Mouse (Mus musculus) cerebellum, postnatal 14 days (tissue): ENCODE measurements around the gene Ccdc62.

ENCODE experiments used
- DNase-seq, 2 experiments: peaks; one replicate each; pipeline ENCODE4 v3.0.0; 2021; ENCODE audit warnings: mixed read lengths in 2 of 2

Ccdc62 gene

DNA sequence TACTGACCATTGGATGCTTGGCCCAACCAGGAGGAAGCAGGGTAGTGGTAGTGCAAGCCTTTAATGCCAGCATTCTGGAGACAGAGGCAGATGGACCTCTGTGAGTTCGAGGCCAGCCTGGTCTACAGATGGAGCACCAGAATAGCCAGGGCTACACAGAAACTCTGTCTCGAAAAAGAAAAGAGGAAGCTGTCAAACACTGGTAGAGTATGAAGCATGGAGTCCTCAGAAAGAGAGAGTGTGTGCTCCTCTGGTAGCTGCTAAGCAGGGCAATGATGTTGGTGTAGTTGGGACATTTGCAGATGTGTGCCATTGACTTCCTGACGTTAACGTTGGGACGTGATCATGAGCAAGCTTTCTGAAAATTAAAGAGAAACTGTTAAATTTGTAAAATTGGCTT lies 8.0 kb downstream of the Ccdc62 start:
- no peak for DNase-seq

GRCm38 (mm10) chr5:123946546-123946945 lies 16.1 kb downstream of the Ccdc62 start:
- DNase-seq: no peak

DNA sequence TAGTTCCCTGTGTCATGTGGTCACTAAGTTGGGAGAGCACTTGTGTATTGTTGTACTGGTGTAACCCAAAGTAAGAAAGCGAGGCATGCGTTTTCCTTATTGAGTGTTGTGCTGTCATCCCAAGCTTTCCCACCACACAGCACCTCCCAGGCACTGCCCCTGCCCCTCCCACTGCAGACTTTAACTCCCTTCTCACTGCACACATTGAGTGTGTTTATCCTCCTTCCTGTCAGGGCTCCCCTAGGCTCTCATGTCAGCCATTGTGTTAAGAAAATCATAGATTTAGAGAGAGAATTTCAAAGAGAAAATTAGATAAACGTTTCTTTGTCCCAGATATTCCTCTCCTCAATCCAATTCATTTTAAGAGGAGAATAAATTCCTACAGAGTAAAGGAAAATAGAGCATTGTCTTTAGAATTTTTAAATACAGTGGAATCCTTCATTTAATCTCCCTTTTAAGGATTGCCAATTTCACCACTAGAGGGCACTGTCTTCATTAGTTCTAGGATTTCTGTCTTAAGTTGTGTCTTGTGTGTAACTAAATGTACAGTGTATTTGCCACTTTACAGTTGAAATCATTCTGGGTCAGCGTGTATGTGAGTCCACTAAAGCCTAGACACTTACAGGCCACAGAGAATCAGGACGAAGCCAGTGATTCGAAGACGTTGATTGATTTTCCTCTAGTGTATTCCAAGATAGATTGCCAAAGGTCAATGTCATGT lies 16.7 kb downstream of the Ccdc62 start:
- peak; percentile 46 to 77 for DNase-seq

DNA sequence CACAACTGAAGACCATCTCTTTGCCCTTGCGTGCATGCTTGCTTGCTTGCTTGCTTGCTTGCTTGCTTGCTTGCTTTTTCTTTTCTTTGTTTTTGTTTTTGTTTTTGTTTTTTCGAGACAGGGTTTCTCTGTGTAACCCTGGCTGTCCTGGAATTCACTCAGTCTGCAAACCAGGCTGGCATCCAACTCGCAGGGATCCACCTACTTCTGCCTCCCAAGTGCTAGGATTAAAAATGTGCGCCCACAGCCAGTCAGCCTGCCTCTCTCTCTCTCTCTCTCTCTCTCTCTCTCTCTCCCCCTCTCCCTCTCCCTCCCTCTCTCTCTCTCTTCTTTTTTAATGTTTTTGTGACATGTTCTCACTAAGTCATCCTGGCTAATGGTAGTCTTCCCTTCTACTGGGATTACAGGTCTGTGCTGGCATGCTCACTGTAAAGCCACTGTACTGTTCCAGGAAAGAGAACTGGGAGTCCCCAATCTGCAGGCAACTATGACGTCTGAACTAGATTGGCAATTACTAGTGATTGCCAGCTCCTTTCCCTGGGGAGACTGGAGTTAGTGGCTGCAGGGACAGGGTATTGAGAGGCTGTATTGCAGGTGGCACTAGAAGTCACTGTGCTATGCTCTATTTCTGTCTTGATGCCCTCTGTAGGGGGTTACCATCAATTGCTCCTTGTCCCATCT lies 22.0 kb downstream of the Ccdc62 start:
- no peak for DNase-seq

GRCm38 (mm10) chr5:123957213-123957612 lies 26.7 kb downstream of the Ccdc62 start:
- DNase-seq: no peak

GRCm38 (mm10) chr5:123959018-123959417 lies 28.5 kb downstream of the Ccdc62 start:
- no peak for DNase-seq

DNA sequence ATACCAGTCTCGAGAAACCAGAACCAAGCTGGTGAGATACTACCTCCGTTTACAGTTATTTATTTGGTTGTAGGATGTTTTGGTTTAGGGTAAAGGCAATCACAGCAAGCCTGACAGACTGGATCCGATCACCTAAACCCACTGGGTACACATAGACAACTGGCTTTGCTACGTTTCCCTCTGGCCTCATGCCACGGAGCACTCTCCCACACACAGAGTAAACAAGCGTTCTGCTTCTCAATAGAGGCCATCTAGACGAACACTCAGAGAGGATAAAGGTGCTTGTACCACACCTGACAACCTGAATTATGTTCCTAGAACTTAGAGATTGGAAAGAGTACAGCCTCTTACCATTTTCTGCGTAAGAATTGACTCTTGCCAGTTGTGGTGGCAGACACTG lies 29.6 kb downstream of the Ccdc62 start:
- no peak for DNase-seq

GRCm38 (mm10) chr5:123961046-123961445 lies 30.6 kb downstream of the Ccdc62 start:
- no peak for DNase-seq

DNA sequence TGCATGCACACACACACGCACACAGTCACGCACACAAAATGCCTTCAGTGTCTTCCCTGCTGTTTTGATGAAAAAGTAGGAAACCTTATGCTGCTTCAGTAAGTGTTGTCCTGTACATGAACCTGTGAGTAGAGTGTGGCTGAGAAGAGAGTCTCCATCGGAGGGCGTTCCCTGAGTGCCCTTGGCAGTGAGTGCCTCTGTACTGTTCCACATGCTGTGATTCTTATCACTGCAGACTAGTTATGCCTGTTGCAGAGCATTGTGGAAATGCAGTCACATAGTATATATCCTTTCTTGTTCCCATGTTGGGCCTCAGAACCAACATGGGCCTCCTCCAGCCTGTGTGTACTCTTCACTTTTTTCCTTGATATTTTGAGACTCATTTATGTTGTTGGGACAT lies 33.7 kb downstream of the Ccdc62 start:
- DNase-seq: no peak

DNA sequence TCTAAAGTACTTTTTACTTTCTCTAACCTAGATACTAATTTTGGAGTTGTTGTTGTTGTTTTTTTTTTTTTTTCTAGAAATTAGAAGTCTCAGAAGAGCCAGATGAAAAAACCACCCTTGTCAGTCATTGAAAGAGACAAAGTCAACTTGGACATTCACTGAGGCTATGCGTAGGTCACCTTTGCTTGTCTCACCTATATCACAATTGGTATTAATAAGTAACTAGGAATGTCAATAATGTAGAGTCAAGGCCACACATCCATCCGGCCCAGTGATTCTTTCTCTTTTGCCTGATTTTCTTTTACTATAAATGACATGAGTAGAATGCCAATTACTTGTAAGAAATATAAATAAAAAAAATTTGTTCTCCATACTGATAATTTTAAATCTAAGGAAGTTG lies 36.3 kb downstream of the Ccdc62 start:
- no peak for DNase-seq

DNA sequence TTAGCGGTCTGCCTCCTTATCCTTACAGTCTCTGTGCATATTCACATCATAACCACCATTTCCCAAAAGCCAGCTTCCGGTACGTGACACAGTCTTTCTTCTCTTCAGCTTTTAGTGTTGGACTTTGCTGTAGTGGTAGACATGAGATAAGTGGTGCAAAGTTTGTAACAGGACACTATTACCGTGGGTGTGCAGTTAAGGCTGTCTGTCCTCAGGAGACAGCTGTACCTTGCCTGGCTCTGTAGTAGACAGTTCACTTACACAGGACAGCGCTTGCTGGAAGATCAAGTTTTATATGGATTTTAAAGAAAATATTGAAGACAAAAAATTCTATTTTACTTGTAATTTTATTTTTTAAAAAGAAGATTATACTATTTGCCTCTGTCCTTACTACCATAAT lies 38.0 kb downstream of the Ccdc62 start:
- DNase-seq: no peak

GRCm38 (mm10) chr5:123969216-123969615 lies 38.7 kb downstream of the Ccdc62 start:
- no peak for DNase-seq

DNA sequence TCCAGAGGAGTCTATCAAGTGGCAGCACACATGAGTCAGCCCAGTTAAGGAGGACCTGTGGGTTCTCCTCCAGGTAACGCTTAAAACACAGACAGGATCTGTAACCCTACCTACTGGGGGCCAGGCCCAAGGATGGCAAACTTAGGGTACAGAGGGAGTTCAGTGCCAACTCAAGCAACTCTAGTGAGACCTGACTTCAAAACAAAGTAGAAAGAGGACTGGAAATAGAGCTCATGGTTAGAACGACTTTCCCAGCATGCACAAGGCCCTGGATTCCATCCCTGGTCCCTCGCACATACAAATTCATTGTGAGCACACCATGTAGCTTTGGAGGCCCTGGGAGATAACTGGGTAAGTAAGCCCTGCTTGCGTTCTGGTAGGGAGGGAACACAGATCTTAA lies 40.1 kb downstream of the Ccdc62 start:
- DNase-seq: no peak

- DNase-seq: no peak
Measured at GRCm38 (mm10) chr5:123972453-123972852, 42.0 kb downstream of the Ccdc62 start.

DNA sequence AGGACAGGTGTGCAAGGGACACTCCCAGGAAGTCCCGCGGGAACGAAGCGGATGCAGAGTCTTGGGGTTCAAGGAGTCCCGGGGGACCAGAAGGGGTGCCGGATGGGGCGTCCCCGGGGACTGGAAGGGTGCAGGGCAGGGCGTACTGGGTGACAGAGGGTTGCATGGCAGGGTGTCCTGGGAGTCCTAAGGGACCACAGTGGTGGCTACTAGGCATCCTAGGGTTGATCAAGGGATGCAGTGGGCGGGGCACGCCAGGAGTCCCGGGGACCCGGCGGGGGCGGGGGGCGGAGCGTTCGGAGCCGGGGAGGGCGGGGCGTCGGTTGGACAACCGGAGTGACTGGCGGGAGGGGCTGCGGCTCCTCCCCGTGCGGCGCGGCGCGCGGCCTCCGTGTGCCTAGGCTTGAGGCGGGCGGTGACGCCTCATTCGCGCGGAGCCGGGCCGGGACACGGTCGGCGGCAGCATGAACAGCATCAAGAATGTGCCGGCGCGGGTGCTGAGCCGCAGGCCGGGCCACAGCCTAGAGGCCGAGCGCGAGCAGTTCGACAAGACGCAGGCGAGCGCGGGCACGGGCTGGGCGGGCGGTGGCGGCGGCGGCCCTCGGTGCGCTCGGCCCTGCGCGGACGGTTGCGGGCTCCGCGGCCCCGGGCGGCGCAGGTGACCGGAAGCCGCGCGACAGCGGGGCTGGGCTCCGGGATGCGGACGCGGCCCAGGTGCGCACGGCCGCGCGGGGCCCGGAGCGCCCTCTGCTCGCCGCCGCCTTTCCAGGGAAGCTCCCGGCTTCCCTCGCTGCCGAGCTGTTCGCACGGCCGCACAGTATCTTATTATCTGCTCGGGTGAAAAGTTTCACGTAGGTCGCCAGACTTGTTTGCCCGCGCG lies 43.1 kb downstream of the Ccdc62 start, which contains the start of gene Hip1r:
Gene Hip1r, plus strand, starts transcription at position 330 of the 880 bp plus-strand sequence.
- peak; percentile 83 to 87 for DNase-seq

GRCm38 (mm10) chr5:123974179-123974485 lies 43.7 kb downstream of the Ccdc62 start:
- no peak for DNase-seq

DNA sequence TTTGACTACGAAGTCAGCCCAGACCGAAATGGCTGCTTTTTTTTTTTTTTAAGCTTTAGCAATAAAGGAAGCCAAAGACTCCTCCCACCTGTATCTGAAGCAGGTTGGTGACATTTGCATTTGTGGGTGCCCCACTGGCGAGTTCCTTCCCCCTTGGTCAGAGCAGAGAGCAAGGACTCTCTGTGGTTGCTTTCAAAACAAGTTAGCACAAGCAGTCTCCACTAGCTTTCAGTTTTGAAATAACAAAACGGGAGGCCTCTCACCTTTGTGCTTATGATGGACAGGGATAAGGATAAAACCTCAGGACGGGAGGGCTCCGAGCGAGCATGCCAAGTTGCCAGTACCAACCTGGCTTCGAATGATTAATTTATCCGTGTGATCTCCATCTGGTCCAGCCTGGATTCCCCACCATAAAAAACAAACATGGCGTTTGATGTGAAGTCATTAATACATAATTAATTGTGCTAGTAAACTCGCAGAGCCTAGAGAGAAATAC lies 44.2 kb downstream of the Ccdc62 start:
- DNase-seq: peak; percentile 67 to 69

DNA sequence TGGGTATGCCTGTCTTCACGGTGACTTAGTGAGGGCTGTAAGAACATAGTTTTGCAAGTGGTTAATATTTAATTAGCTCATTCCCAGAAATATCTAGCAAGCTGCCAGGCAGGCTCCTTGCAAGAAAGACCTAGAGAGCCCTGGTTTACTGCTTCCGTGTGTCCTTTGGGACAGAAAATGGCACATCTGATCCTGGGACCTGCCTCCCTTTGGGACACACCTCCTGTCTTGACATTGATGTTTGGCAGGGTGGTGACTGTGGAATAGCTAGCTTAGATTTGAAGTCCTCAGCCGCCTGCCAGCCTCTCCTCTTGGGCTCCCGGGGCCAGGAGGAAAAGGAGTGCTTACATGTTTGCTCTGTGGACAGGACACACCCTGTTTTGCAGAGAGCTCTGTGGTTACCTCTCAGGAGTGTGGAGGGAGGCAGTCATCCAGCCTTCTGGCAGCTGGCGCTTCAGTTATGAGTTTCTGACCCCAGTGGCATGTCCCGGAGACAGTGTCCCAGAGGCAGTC lies 45.2 kb downstream of the Ccdc62 start:
- DNase-seq: no peak

- DNase-seq: no peak
Measured at GRCm38 (mm10) chr5:123977231-123977630, 46.8 kb downstream of the Ccdc62 start.

DNA sequence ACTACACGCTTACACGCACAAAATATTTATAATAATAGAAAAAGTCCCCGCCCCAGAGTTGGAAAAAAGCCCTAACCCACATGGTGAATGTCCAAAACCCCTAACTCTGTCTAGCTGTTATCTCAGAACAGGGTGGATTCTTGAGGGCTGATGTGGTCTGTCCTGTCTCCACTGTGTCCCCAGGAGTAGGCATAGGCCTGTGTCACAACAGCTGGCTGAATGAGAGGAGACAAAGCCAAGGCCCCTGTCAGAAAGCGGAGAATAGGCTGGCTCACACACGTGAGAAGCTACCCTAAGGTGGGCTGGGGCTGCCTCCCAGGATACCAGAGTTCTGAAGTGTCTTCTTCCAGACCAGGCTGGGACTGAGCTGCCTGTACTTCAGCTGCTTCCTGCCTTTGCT lies 47.7 kb downstream of the Ccdc62 start:
- no peak for DNase-seq

DNA sequence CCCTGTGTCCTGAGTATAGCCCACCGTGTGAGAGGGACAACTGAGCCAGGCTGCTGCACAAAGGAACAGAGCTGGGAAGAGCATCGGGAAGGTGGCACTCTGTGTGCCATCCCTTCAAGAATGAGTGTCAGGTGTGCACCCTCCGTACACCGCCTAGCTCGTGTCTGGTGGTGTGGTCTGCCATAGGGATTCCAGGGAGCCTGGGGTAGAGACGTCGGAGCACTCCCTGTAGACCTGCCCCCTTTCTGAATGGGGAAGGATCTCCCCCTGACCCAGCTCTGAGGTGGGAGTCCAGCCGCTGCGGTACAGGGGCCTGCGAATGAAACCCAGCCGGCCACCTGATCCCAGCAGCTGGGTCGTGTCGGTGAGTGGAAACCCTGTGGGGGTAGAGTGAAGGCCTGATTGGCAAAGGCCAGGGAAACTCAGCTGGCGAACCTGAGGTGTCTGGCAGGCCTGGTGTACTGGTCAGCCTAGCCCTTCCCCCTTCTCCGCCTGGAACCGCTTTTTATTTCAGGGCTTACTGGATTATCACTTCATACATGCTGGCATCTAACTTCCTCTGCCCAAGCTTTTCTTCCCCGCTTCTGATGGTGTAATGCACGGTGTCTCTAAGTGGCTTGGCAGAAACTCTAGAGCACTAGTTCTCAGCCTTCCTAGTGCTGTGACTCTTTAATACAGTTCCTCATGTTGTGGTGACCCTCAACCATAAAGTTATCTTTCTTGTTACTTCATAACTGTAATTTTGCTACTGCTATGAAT lies 48.9 kb downstream of the Ccdc62 start:
- DNase-seq: peak; percentile 48 to 53

- DNase-seq: peak in 1 of 2 experiments; percentile 1
Measured at GRCm38 (mm10) chr5:123979980-123980369, 49.5 kb downstream of the Ccdc62 start.
